Mouse (Mus musculus): Measurements from ENCODE around the gene Rad54l. TPM values are rescaled to one million over a fixed set of nuclear protein-coding genes. Genes with fewer than 3 reads are reported as not detected.

Rad54l gene
- polyA plus RNA-seq, 1 experiment from 2014 or later, result 26.9 TPM

DNA sequence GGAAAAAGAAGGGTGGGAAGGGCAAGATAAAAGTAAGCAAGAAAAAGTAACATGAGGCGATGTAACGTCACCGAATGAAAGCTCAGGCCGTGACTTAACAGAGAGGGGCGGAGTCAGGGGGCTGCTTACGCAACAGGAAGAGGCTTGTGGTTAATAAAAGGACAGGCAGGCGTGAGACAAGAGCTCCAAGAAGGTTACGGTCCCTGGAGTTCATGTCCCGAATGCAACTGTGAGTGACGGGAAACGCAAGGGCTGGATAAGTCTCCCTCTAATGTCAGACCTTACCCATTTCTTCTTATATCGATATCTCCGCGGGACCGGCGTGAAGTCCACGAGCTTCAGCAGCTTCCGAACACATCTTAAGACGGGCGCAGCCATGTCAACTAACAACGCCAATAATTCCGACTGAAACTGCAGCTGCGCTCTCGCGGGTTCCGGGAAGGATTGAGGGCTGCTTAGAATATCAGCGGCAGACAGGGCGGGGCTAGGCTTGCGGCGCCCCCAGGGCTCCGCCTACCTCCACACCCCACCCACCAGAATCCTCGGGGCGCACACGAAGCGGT, 70.0 kb downstream of the Rad54l start, which contains the start of gene Nsun4:
TSS of gene Nsun4 (minus strand) at position 478 of the 563 bp plus-strand sequence.
- Histone ChIP-seq H3K4me3 (peak within 1 kb of the TSS; percentile 46), H3K27ac (peak within 1 kb of the TSS; percentile 48), H3K27me3 (replicated peaks) (no peaks in the 10 kb centered on the region), H3K4me2 (replicated peaks) (peak within 1 kb of the TSS; percentile 82), H3K9me3 (no peaks in the 10 kb centered on the region), H3K36me3 (no peaks in the 10 kb centered on the region), H3K4me1 (peaks cover 10% of the 10 kb centered on the region; the same call in 1 of the 2 replicates), H3K9ac (peak within 1 kb of the TSS; percentile 52)
- peak; percentile 93 for ATAC-seq (ENCODE audit: low FRiP score, low read depth)
- under 1% methylated on average over 35 of the region's 35 CpGs for WGBS

DNA sequence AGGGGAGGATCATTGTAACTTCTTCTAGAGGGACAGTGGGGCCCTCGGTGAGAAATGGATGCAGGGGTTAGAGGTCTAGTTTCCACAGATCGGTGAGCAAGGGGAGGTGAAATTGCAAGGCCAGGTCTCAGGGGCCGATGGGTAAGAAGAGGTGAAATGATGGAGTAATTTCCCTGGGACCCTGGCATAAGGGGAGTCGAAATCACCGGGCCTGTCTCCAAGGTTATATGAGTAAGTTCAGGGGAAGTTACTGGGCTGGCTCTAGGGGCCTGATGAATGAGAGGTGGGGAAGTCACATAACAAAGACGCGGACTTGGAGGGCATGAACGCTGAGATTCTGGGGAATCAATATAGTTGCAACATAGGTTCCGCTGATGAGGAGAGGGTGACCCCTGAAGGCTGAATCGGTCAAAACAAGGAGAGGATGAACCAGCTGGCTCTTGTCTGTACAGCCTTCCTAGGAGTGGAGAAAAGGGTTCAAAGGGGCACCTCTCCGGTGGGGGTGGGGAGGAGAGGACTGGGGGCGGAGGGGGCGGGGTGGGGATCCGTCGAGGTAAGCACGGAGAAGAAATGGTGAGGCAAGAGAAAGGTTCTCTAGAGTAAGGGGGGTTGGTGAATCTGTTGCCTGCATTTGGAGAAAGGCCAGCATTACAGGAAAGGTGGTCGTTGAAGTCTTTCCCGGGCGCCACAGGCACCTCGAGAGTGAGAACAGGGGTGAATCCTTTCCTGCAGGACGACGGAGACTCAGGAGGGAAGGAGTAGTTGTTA, 70.8 kb downstream of the Rad54l start:
- peak; percentile 46 for ATAC-seq (ENCODE audit: low FRiP score, low read depth)
- H3K36me3 ChIP-seq, result peaks cover 5% of the 10 kb centered on the region; the same call in 1 of the 2 replicates
- peak overlapping the region; percentile 52 for H3K9ac ChIP-seq
- no peak overlapping the region for H3K27ac ChIP-seq
- WGBS, result 10% methylated on average over 22 of the region's 22 CpGs
- H3K4me2 ChIP-seq (replicated peaks), result peak overlapping the region; percentile 82
- H3K9me3 ChIP-seq, result no peaks in the 10 kb centered on the region
- H3K4me1 ChIP-seq, result peaks cover 10% of the 10 kb centered on the region; the same call in 1 of the 2 replicates
- no peaks in the 10 kb centered on the region for H3K27me3 ChIP-seq (replicated peaks)
- H3K4me3 ChIP-seq, result peak overlapping the region; percentile 46

DNA sequence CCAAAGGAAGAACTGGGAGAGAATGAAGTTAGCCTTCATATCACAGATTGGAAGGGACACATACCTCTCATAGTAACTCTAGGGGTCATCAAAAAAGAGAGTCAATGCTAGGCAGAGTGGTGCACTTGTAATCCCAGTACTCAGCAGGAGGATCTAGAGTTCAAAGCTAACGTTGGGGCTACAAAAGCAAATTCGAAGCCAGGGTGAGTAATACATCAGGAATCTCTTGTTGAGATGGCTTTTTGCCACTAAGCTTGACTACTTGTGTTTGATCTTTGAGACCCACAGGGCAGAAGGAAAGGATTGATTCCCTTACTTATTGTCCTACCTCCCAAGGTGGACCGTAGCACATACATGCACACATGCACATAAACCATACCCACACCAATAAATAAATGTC, 74.3 kb downstream of the Rad54l start:
- Histone ChIP-seq H3K9ac (no peak overlapping the region), H3K27ac (no peak overlapping the region), H3K9me3 (no peaks in the 10 kb centered on the region), H3K4me1 (peaks cover 10% of the 10 kb centered on the region; the same call in 1 of the 2 replicates), H3K27me3 (replicated peaks) (no peaks in the 10 kb centered on the region), H3K4me2 (replicated peaks) (no peak overlapping the region), H3K4me3 (no peak overlapping the region), H3K36me3 (peaks cover 5% of the 10 kb centered on the region; the same call in 1 of the 2 replicates)
- WGBS, result 89% methylated on average over 3 of the region's 3 CpGs
- no peak for ATAC-seq (ENCODE audit: low FRiP score, low read depth)

DNA sequence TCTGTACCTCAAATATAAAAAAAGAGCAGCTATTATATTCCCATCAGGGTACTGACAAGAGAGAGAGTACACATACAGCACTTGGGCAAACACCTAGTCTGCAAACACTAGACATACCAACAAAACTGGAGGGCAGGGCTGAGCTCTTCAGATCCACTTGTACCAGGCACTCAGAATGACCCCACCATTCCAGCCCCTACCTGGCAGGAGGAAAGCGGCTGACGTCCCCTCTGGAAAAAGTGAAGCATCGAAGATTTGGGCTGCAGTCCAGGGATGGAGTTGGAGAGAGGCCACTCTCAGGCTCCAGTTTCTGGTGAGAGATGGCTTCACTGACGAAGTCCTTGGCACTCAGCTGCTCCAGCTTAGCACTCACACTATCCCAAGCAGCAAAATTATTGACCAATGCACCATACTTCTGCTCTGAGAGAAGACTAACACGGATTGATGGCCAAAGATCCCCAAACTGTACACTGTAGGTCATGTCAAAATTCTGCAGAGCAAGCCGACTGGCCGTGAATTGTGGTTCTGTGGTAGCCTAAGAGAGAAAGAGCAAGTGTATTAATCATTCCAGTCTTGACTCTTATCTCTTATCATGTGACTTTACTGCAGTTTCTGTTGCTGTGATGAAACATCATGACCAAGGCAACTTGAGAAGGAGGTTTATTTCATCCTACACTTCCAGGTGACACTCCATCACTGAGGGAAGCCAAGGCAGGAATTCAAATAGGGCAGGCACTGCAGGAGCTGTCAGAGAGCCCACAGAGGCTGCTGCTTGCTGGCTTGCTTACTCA, 75.2 kb downstream of the Rad54l start:
- peaks cover 9% of the 10 kb centered on the region; the same call in 1 of the 2 replicates for H3K36me3 ChIP-seq
- no peak for ATAC-seq (ENCODE audit: low FRiP score, low read depth)
- H3K9me3 ChIP-seq, result no peaks in the 10 kb centered on the region
- no peak overlapping the region for H3K4me2 ChIP-seq (replicated peaks)
- no peaks in the 10 kb centered on the region for H3K27me3 ChIP-seq (replicated peaks)
- peaks cover 10% of the 10 kb centered on the region; the same call in 1 of the 2 replicates for H3K4me1 ChIP-seq
- no peak overlapping the region for H3K27ac ChIP-seq
- no peak overlapping the region for H3K9ac ChIP-seq
- 85% methylated on average over 7 of the region's 7 CpGs for WGBS
- H3K4me3 ChIP-seq, result no peak overlapping the region

DNA sequence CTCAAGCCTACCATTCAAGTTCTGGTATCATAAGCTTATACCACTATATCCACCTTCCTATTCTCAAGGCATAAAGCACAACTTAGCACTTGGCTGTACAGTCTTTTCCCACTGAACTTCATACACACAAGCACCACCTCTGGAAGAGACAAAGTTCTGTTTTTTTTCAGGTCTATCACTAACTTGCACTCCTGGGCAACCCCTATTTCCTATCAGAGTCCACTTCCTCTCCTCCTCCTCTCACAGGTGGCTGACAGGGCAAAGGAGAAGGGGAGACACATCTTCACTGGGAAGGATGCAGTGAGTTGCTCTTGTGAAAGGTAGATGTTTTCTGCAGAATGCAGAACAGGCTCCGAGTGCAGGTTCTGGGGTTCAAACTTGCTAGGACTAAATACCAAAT, 75.8 kb downstream of the Rad54l start:
- no peaks in the 10 kb centered on the region for H3K27me3 ChIP-seq (replicated peaks)
- no peak overlapping the region for H3K4me2 ChIP-seq (replicated peaks)
- H3K9me3 ChIP-seq, result no peaks in the 10 kb centered on the region
- H3K9ac ChIP-seq, result no peak overlapping the region
- H3K4me3 ChIP-seq, result no peak overlapping the region
- no peak for ATAC-seq (ENCODE audit: low FRiP score, low read depth)
- H3K36me3 ChIP-seq, result peaks cover 11% of the 10 kb centered on the region; the same call in 1 of the 2 replicates
- 89% methylated on average over 1 of the region's 1 CpGs for WGBS
- H3K27ac ChIP-seq, result no peak overlapping the region
- H3K4me1 ChIP-seq, result peaks cover 6% of the 10 kb centered on the region; the same call in 1 of the 2 replicates

DNA sequence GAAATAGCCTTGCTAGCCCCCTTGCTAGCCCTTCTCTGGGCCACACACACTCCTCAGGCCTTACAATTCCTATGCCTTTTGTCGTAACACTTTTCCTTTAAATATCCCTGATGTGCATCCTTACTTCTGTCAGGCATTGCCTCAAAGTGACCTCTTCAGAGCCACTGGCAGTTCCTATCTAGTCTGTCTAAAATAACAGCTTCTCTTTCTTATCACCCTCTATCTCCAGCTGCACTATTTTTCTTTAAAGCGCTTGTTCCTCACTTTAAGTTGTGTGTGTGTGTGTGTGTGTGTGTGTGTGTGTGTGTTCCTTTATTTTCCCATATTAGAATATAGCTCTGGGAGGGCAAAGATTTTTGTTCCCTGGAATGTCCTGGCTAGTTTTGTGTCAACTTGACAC, 76.9 kb downstream of the Rad54l start:
- Histone ChIP-seq H3K4me1 (no peaks in the 10 kb centered on the region), H3K9me3 (no peaks in the 10 kb centered on the region), H3K36me3 (peaks cover 18% of the 10 kb centered on the region; the same call in 1 of the 2 replicates), H3K4me2 (replicated peaks) (no peak overlapping the region), H3K27me3 (replicated peaks) (no peaks in the 10 kb centered on the region), H3K27ac (no peak overlapping the region), H3K4me3 (no peak overlapping the region), H3K9ac (no peak overlapping the region)
- WGBS, result 93% methylated on average over 2 of the region's 2 CpGs
- no peak for ATAC-seq (ENCODE audit: low FRiP score, low read depth)

Other genes with a start within 250 kb of the Rad54l start
- gene Kncn, start 239.3 kb downstream of the Rad54l start, polyA plus RNA-seq (2016; fragmentation: Nextera tagmentation; extraction: Ambion mirVana), result not detected in 2 replicates
- not detected in 2 replicates for gene 6430628N08Rik, start 233.0 kb downstream of the Rad54l start, polyA plus RNA-seq (2016; fragmentation: Nextera tagmentation; extraction: Ambion mirVana)
- gene Dmbx1, start 183.8 kb downstream of the Rad54l start, polyA plus RNA-seq (2016; fragmentation: Nextera tagmentation; extraction: Ambion mirVana), result 1.6 and 2.4 TPM in 2 replicates
- 4.8 and 5.8 TPM in 2 replicates for gene Faah, start 105.8 kb downstream of the Rad54l start, polyA plus RNA-seq (2016; fragmentation: Nextera tagmentation; extraction: Ambion mirVana)
- 16.2 and 19.7 TPM in 2 replicates for gene Nsun4, start 69.8 kb downstream of the Rad54l start, polyA plus RNA-seq (2016; fragmentation: Nextera tagmentation; extraction: Ambion mirVana)
- gene Uqcrh, start 48.6 kb downstream of the Rad54l start, polyA plus RNA-seq (2016; fragmentation: Nextera tagmentation; extraction: Ambion mirVana), result 378 and 393 TPM in 2 replicates
- gene Lrrc41, start 48.4 kb downstream of the Rad54l start, polyA plus RNA-seq (2016; fragmentation: Nextera tagmentation; extraction: Ambion mirVana), result 71.9 and 75.0 TPM in 2 replicates
- gene Pomgnt1, start 150 bp upstream of the Rad54l start, polyA plus RNA-seq (2016; fragmentation: Nextera tagmentation; extraction: Ambion mirVana), result 60.8 and 68.4 TPM in 2 replicates
- 1.6 and 1.7 TPM in 2 replicates for gene Lurap1, start 27.6 kb upstream of the Rad54l start, polyA plus RNA-seq (2016; fragmentation: Nextera tagmentation; extraction: Ambion mirVana)
- 0.09 TPM in 1 of 2 replicates, not detected in the other for gene Tspan1, start 43.9 kb upstream of the Rad54l start, polyA plus RNA-seq (2016; fragmentation: Nextera tagmentation; extraction: Ambion mirVana)
- not detected in 2 replicates for gene 1700042G07Rik, start 49.7 kb upstream of the Rad54l start, polyA plus RNA-seq (2016; fragmentation: Nextera tagmentation; extraction: Ambion mirVana)
- gene Gm49337, start 49.7 kb upstream of the Rad54l start, polyA plus RNA-seq (2016; fragmentation: Nextera tagmentation; extraction: Ambion mirVana), result not detected in 2 replicates
- 84.6 and 92.7 TPM in 2 replicates for gene Pik3r3, start 97.9 kb upstream of the Rad54l start, polyA plus RNA-seq (2016; fragmentation: Nextera tagmentation; extraction: Ambion mirVana)

Measured in neural tube, embryonic 12.5 days (tissue).